8 mouse cellular contexts compared by ENCODE assay signal in genomic region chr13:113409941-113410340, GRCm38 (mm10).
DNase-seq lines count a peak whose midpoint lies in the region; ATAC-seq and TF ChIP-seq lines count a peak whose summit lies in the region.

No protein-coding gene starts in this region.

- H3K9me3 ChIP-seq in forebrain, postnatal 0 days (ENCODE audit: low read length) = no peaks in the 10 kb centered on the region

- no peak overlapping the region for H3K4me3 ChIP-seq in forebrain, postnatal 0 days (ENCODE audit: low read depth, low read length)

- peak; percentile 3 for DNase-seq in NIH3T3 (ENCODE audit: low read depth)
- peak; percentile 67 to 72 for DNase-seq in cerebellum, adult 18-20 months
- peak; percentile 86 for DNase-seq in forebrain, postnatal 0 days
- peak; percentile 78 for DNase-seq in layer of hippocampus, adult 9-11 months
- DNase-seq in neural tube, embryonic 10.5 days (ENCODE audit: extremely low spot score, low spot score) = peak; percentile 45
- DNase-seq in testis, postnatal 10 days (ENCODE audit: low spot score) = no peak
- DNase-seq in c-Kit-positive CD71-positive TER-119-positive erythroid progenitor cells, embryonic 14.5 days (ENCODE audit: low spot score) = no peak

- peak; percentile 92 for ATAC-seq in forebrain, postnatal 0 days
- ATAC-seq in megakaryocyte-erythroid progenitor cell, adult 5-6 weeks (replicated peaks; ENCODE audit: low FRiP score, low TSS enrichment, poor library complexity, severe bottlenecking) = no peak

- peak; percentile 42 for TF ChIP-seq CTCF in forebrain, postnatal 0 days (IDR thresholded peaks at IDR 0.05; ENCODE audit: low read depth)

- WGBS in forebrain, postnatal 0 days = 41% methylated on average over 12 of the region's 12 CpGs

- 0 out of 2 replicates have a peak overlapping the region, but pooled peaks have one; percentile 16 for H3K27ac ChIP-seq in forebrain, postnatal 0 days (ENCODE audit: low read depth, low read length)

- H3K4me1 ChIP-seq in forebrain, postnatal 0 days (ENCODE audit: insufficient read depth) = no peaks in the 10 kb centered on the region

- no peaks in the 10 kb centered on the region for H3K27me3 ChIP-seq in forebrain, postnatal 0 days (ENCODE audit: insufficient read depth, low read length)

- no peaks in the 10 kb centered on the region for H3K36me3 ChIP-seq in forebrain, postnatal 0 days (ENCODE audit: insufficient read depth)

- H3K9ac ChIP-seq in forebrain, postnatal 0 days = no peak overlapping the region

- H3K4me2 ChIP-seq in forebrain, postnatal 0 days (ENCODE audit: low read depth) = no peak overlapping the region

Comparison
In these comparisons a context has a peak if more than half of its experiments do, and no peak if none do; other contexts are left out.
1. DNase-seq: peak in NIH3T3 (single experiment), cerebellum, adult 18-20 months (2 of 2), forebrain, postnatal 0 days (single experiment), layer of hippocampus, adult 9-11 months (single experiment) and neural tube, embryonic 10.5 days (single experiment); none in testis, postnatal 10 days (single experiment) and c-Kit-positive CD71-positive TER-119-positive erythroid progenitor cells, embryonic 14.5 days (single experiment).